Mouse (Mus musculus) layer of hippocampus, postnatal 14 days (tissue): ENCODE data around the gene Slfn4. TPM values are rescaled to one million over a fixed set of nuclear protein-coding genes. Genes with fewer than 3 reads are reported as not detected.

Source experiments
- total RNA-seq, 2 experiments: library from RNA; stranded (reverse); gene quantifications; 2 replicates each; pipeline ENCODE4 v1.2.3; 2021

Gene Slfn4
- total RNA-seq, 2 experiments from 2014 or later, result 0.17 TPM; not detected in 1

Other genes with a start within 250 kb of the Slfn4 start
- 1 to 10 TPM; 3.2 to 4.6 TPM for gene Slfn5, start 223.8 kb upstream of the Slfn4 start, total RNA-seq
- gene Slfn9, start 183.4 kb upstream of the Slfn4 start, total RNA-seq, result under 1 TPM; 0.72 to 0.81 TPM
- under 1 TPM; 0.57 to 0.58 TPM for gene Slfn8, start 154.4 kb upstream of the Slfn4 start, total RNA-seq
- gene Slfn2, start 110.1 kb upstream of the Slfn4 start, total RNA-seq, result under 1 TPM; 0.31 to 0.51 TPM
- gene Slfn1, start 58.3 kb upstream of the Slfn4 start, total RNA-seq, result not detected
- under 1 TPM; 0.26 to 0.32 TPM for gene Slfn3, start 16.1 kb downstream of the Slfn4 start, total RNA-seq
- not detected for gene Slfn14, start 111.5 kb downstream of the Slfn4 start, total RNA-seq
- gene Ap2b1, start 123.8 kb downstream of the Slfn4 start, total RNA-seq, result 100 to 1,000 TPM; 352 to 359 TPM
- 10 to 100 TPM in 1 of 2 experiments, 1 to 10 TPM in 1; 9.2 to 10.7 TPM for gene Pex12, start 127.4 kb downstream of the Slfn4 start, total RNA-seq
- 100 to 1,000 TPM; 219 to 224 TPM for gene Rasl10b, start 234.0 kb downstream of the Slfn4 start, total RNA-seq